Mouse (Mus musculus): ENCODE measurements at regions not wholly inside any gene's neighbourhood (a gene's known extent, or its start where the extent isn't known, plus 50 kb on each side); places are given as distances from the start of the nearest gene placed in this dataset.
A peak's percentile ranks its signal among the peaks of the same experiment; 100 is the strongest.

- no peak for ATAC-seq (replicated peaks; ENCODE audit: poor library complexity, severe bottlenecking)
These were observed 142.8 kb downstream of the Psmg1 start for GRCm38 (mm10) chr16:95847765-95848483.

- ATAC-seq (replicated peaks; ENCODE audit: poor library complexity, severe bottlenecking): no peak
These were observed 143.5 kb downstream of the Ets2 start for GRCm38 (mm10) chr16:95845323-95845860.

DNA sequence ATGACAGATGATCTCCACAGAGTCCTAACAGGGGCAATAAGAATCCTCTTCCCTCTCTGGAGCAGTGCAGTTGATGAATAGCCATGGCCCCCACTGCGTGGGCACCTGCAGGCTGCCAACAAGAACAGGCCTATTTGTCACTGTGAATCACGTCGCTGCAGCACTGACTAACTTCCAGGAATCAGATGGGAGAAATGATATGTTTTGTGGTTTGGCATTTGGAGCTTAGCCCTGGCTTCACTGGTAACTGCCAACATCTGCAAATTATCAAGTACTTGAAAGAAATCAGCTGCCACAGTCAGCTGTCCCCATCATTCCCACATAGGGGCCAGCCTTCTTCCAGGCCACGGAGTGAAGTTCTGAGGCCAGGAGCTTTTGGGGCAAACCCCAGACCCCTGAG, 142.8 kb downstream of the Ets2 start:
- ATAC-seq (replicated peaks; ENCODE audit: poor library complexity, severe bottlenecking): no peak

GRCm38 (mm10) chr16:95842766-95843165, 140.9 kb downstream of the Ets2 start:
- ATAC-seq (replicated peaks; ENCODE audit: poor library complexity, severe bottlenecking): no peak

GRCm38 (mm10) chr16:95839512-95840253, 137.8 kb downstream of the Ets2 start:
- peak; percentile 93 for ATAC-seq (replicated peaks; ENCODE audit: poor library complexity, severe bottlenecking)

GRCm38 (mm10) chr16:95838886-95839430, 137.1 kb downstream of the Ets2 start:
- ATAC-seq (replicated peaks; ENCODE audit: poor library complexity, severe bottlenecking): peak; percentile 59

DNA sequence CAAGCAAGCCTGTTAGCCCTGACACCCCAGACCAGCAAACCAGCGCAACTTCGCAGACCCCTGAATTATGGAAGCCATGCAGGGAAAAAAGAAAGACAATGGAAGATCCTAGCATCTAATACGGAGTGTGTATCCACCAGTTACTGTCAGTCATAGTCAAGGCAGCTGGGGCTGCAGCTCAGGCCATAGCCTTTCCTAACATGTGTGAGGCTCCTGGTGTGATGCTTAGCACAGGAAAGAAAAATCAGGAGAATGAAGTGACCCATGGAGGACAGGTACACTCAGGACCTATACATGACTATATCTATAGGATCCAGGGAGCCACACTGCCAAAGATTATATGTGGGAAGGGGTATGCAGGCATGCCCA, 136.6 kb downstream of the Ets2 start:
- ATAC-seq (replicated peaks; ENCODE audit: poor library complexity, severe bottlenecking): no peak

DNA sequence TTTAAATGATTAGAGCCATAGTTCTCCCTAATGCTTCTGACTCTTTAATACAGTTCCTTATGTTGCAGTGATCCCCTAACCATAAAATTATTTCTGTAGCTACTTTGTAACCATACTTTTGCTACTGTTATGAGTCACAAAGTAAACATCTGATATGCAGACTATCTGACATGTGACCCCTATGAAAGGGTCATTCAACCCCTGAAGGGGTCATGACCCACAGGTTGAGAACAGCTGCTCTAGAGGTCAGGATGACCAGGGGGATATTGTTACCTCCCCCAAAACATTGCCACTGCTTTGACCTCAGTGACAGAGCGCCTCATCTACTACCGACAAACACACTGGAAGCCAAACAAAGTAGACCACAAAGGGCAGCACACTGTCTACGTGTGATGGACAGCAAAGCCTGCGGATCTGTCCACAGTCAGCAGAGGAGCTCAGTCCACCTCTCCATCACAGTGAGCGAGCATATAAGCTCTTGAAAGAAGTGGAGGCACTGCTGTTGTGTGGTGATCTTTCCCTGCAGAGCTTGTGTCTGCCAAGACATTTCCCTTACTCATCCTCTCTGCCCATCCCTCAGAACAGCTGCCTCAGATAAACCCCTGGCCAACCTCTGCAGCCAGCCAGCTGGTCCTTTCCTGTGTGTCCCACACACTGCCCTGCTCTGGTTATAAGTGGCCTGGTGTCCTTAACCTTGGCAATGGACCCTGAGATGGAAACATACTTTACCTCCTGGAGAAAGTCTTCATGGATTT, 136.0 kb downstream of the Ets2 start:
- ATAC-seq (replicated peaks; ENCODE audit: poor library complexity, severe bottlenecking): no peak

- no peak for ATAC-seq (replicated peaks; ENCODE audit: poor library complexity, severe bottlenecking)
These were observed 134.1 kb downstream of the Ets2 start for GRCm38 (mm10) chr16:95835941-95836340.

DNA sequence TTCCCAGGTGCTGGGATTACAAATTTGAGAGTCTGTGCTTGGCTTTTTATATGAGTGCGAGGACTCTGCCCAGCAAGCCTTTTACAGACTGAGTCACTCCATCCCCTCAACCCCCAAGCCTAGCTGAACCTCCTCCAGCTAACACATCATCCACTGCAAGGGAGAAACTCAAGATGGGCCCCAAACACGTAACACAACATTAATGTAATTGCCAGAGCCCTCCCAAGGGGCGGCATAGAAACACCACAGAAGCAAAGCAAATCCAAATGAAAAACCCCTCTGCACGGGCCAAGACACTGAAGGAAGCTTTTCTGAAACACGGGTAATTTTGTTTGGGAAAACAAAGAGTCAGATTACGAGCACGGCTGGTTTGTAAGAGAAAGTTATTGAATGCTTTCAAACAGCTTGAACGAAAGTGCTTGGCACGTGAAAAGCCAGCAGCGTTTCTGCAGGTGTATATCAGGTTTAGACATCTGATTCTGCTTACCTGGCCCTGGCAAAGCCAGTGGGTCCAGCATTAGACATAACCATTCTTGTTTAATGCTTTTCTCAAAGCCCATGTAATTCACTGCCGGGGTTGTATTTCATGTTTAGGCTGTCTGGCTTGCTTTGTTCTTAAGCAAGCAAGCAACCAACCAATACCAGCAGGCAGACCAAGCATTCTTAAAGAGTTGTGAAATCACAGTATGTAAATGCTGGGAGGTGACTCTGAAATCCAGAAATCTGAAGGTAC, 132.8 kb downstream of the Ets2 start:
- no peak for ATAC-seq (replicated peaks; ENCODE audit: poor library complexity, severe bottlenecking)

GRCm38 (mm10) chr16:95833455-95833854, 131.6 kb downstream of the Ets2 start:
- ATAC-seq (replicated peaks; ENCODE audit: poor library complexity, severe bottlenecking): peak; percentile 68

DNA sequence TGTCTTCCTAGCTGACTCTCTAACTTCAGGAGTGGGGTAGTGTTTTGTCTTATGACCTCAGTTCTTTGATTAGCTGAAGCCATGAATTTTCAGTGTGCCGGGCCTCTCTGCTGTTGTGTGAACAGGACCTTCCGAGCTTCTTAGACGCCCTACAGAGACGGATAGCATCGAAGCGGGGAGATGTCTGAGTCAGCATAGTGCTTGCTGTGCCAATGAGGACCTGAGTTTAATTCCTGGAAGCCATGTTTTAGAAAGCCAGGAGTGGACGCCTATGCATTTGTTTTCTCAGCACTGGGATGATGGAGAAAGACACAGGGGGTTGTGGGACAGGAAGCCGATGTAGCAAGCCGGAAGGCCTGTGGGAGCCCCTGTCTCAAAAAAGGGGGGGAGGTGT, 130.5 kb downstream of the Ets2 start:
- 0 out of 2 replicates have a peak, but pooled peaks have one; percentile 10 for ATAC-seq (replicated peaks; ENCODE audit: poor library complexity, severe bottlenecking)

GRCm38 (mm10) chr16:95831566-95832345, 129.9 kb downstream of the Ets2 start:
- peak; percentile 35 for ATAC-seq (replicated peaks; ENCODE audit: poor library complexity, severe bottlenecking)

- peak; percentile 85 for ATAC-seq (replicated peaks; ENCODE audit: poor library complexity, severe bottlenecking)
These were observed 125.5 kb downstream of the Ets2 start for GRCm38 (mm10) chr16:95827402-95827737.

- no peak; the same call in 1 of the 2 replicates for ATAC-seq (replicated peaks; ENCODE audit: poor library complexity, severe bottlenecking)
These were observed 125.0 kb downstream of the Ets2 start for GRCm38 (mm10) chr16:95826681-95827401.

GRCm38 (mm10) chr16:95825723-95826122, 123.8 kb downstream of the Ets2 start:
- ATAC-seq (replicated peaks; ENCODE audit: poor library complexity, severe bottlenecking): no peak

- peak; percentile 58 for ATAC-seq (replicated peaks; ENCODE audit: poor library complexity, severe bottlenecking)
These were observed 123.1 kb downstream of the Ets2 start for GRCm38 (mm10) chr16:95824720-95825534.

DNA sequence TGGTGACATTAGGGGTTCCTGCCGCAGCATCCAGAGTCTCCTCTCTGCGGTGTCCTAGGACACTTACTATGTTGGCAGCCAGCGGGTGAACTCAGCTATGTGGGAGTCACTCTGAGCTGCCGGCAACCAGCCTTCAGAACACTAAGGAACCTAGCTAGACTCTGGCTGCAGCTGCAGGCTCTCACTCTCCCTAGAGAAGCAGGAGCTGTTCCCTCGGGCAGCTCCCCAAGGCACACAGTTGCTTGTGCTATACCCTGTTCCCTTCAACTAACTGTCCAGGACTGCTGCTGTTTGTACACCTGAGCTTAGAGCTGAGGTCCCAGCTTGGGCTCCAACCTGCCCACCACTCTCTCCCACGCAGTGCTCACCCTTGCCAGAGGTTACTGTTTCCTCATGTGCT, 121.9 kb downstream of the Ets2 start:
- no peak for ATAC-seq (replicated peaks; ENCODE audit: poor library complexity, severe bottlenecking)

Measured in granulocyte monocyte progenitor cell, adult 5-6 weeks (primary cell).